In genomic region chr6:97488821-97489220, GRCm38 (mm10) we compare ENCODE assay signal across 8 mouse cellular contexts.
DNase-seq lines count a peak whose midpoint lies in the region; ATAC-seq and TF ChIP-seq lines count a peak whose summit lies in the region.

No protein-coding gene starts in this region.

- H3K4me3 ChIP-seq in heart, embryonic 11.5 days (ENCODE audit: low read depth, low read length): no peak overlapping the region
- no peak overlapping the region for H3K4me3 ChIP-seq in lung, postnatal 0 days (ENCODE audit: low read depth, low read length)

- no peaks in the 10 kb centered on the region for H3K9me3 ChIP-seq in heart, embryonic 11.5 days (replicated peaks; ENCODE audit: control insufficient read depth, low read length)
- no peaks in the 10 kb centered on the region for H3K9me3 ChIP-seq in lung, postnatal 0 days (ENCODE audit: low read length)

- H3K36me3 ChIP-seq in heart, embryonic 11.5 days (ENCODE audit: control insufficient read depth, insufficient read depth, low read length): no peaks in the 10 kb centered on the region
- no peaks in the 10 kb centered on the region for H3K36me3 ChIP-seq in lung, postnatal 0 days (ENCODE audit: insufficient read depth, low read length)

- H3K27ac ChIP-seq in heart, embryonic 11.5 days (ENCODE audit: low read depth, low read length): no peak overlapping the region
- H3K27ac ChIP-seq in lung, postnatal 0 days (ENCODE audit: low read length): no peak overlapping the region

- H3K4me1 ChIP-seq in heart, embryonic 11.5 days (ENCODE audit: control insufficient read depth, insufficient read depth, low read length): peaks cover 7% of the 10 kb centered on the region
- peaks cover 10% of the 10 kb centered on the region; the same call in 1 of the 2 replicates for H3K4me1 ChIP-seq in lung, postnatal 0 days (ENCODE audit: insufficient read depth, low read depth, low read length)

- no peak overlapping the region for H3K9ac ChIP-seq in heart, embryonic 11.5 days (ENCODE audit: low read depth, low read length)
- no peak overlapping the region for H3K9ac ChIP-seq in lung, postnatal 0 days (replicated peaks; ENCODE audit: low read depth)

- TF ChIP-seq CTCF in lung, postnatal 0 days (IDR thresholded peaks at IDR 0.05): no peak

- 44% methylated on average over 7 of the region's 7 CpGs for WGBS in heart, embryonic 11.5 days (ENCODE audit: insufficient replicate concordance)
- 31% methylated on average over 7 of the region's 7 CpGs for WGBS in lung, postnatal 0 days

- DNase-seq in heart, adult 11 months: peak; percentile 98
- DNase-seq in ZHBTc4 (ENCODE audit: low read depth, low spot score): peak; percentile 37
- DNase-seq in gastrocnemius, adult 8-10 months (ENCODE audit: low spot score in 2 of 2): peak; percentile 49 to 57
- peak; percentile 37 for DNase-seq in lung, postnatal 0 days (ENCODE audit: low spot score)
- DNase-seq in frontal cortex, adult 2 months (ENCODE audit: extremely low spot score in 1 of 2, low spot score in 1 of 2): no peak
- no peak for DNase-seq in left cerebral cortex, postnatal 4 days

- H3K4me2 ChIP-seq in heart, embryonic 11.5 days: no peak overlapping the region
- no peak overlapping the region for H3K4me2 ChIP-seq in lung, postnatal 0 days (replicated peaks; ENCODE audit: low read depth, low read length)

- H3K27me3 ChIP-seq in heart, embryonic 11.5 days (ENCODE audit: control insufficient read depth, insufficient read depth, low read length): peaks cover 2% of the 10 kb centered on the region; the same call in 1 of the 2 replicates
- no peaks in the 10 kb centered on the region for H3K27me3 ChIP-seq in lung, postnatal 0 days (replicated peaks; ENCODE audit: insufficient read depth, low read length)

- intact Hi-C loops in left cerebral cortex, postnatal 4 days (cut with DNase I): no loop called here

- no peak for ATAC-seq in heart, embryonic 11.5 days (replicated peaks; ENCODE audit: insufficient number of reproducible peaks, low FRiP score, low TSS enrichment)
- ATAC-seq in lung, postnatal 0 days: peak; percentile 24; the same call in 1 of the 2 replicates
- ATAC-seq in megakaryocyte progenitor cell, adult 5-6 weeks (replicated peaks; ENCODE audit: poor library complexity): no peak

- TF ChIP-seq EP300 in lung, postnatal 0 days (IDR thresholded peaks at IDR 0.05): no peak

Comparison
In these comparisons a context has a peak if more than half of its experiments do, and no peak if none do; other contexts are left out.
1. DNase-seq: peak in heart, adult 11 months (single experiment), ZHBTc4 (single experiment), gastrocnemius, adult 8-10 months (2 of 2) and lung, postnatal 0 days (single experiment); none in frontal cortex, adult 2 months (0 of 2) and left cerebral cortex, postnatal 4 days (single experiment).